Mouse (Mus musculus): ENCODE data around the gene Ern2.

Ern2 gene

DNA sequence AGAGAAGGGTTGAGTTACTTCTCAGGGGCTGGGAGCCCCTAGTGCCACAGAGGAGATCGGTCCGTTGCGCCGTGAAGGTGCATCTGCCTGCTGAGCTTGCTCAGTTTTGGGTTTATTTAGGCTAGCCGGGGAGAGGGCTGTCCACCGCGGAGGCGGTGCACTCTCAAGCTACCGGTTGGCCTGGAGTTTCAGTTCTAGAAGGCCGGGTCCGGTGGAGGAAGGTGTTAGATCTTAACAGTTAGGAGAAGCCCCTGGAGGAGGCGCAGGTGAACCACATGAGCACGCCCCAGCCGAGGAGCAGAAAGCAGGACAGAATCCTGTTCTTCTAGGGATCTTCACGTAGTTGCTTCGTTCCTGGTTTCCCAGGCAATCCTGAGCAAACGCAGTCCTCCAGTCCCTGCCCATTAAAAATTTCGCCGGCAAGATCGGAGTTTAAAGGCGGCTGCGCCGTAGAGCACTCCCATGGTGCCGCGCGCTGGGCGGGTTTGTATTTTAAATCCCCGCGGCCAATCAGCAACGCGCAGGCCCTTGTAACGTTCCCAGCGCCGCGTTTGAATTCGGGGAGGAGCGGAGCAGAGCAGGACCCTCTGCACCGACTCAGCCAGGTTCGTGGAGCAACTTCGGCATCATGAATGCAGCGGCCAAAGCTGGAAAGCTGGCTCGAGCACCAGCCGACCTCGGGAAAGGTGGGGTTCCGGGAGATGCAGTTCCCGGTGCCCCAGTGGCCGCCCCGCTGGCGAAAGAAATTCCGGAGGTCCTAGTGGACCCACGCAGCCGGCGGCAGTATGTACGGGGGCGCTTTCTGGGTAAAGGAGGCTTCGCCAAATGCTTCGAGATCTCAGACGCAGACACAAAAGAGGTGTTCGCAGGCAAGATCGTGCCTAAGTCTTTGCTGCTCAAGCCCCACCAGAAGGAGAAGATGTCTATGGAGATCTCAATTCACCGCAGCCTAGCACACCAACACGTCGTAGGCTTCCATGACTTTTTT lies 26.8 kb downstream of the Ern2 start, which contains the start of gene Plk1:
Plk1 (plus strand) TSS at position 525 of the 988 bp plus-strand sequence.
- DNase-seq (ENCODE audit: low spot score), result peak; percentile 58

- no peak for DNase-seq (ENCODE audit: low spot score)
These were observed 27.5 kb downstream of the Ern2 start for GRCm38 (mm10) chr7:122158488-122158887.

DNA sequence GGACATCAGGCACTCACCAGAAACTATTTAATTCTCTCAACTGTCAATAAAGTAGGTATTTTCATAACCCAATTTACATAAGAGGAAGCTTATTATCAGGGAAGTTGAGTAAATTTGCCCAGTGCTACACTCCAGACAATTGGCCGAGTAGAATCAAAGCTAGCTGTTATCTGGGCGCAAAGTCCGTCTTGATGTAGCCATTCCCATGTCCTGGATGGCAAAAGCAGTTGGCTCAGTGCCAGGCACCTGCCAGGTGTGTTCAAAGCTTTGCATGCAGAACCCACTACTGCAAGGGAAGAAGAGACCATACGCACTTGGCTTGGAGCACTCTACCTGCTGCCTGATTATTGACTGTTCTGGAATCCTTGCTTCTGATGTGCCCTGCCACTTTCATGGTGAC lies 33.5 kb downstream of the Ern2 start:
- no peak for DNase-seq (ENCODE audit: low spot score)

DNA sequence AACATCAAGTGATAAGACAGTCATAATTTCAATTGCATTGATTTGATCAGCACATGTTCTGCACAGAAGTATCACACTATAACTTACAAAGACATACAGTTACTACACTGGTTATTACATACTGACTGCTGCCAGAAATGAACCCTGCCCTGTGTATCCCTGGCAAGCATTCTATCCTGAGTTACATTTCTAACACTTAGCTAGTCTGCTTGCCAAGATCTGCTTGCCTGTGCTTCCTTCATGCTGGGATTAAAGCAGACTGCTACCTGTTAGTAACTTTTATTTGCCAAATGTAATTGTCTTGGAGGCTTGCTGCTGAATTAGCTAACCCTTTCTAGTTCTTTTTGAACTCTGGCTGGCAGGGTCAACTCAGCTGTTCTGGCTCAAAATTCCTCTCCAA lies 45.0 kb downstream of the Ern2 start:
- DNase-seq (ENCODE audit: low spot score), result no peak

GRCm38 (mm10) chr7:122138190-122138589 lies 47.8 kb downstream of the Ern2 start:
- no peak for DNase-seq (ENCODE audit: low spot score)

DNA sequence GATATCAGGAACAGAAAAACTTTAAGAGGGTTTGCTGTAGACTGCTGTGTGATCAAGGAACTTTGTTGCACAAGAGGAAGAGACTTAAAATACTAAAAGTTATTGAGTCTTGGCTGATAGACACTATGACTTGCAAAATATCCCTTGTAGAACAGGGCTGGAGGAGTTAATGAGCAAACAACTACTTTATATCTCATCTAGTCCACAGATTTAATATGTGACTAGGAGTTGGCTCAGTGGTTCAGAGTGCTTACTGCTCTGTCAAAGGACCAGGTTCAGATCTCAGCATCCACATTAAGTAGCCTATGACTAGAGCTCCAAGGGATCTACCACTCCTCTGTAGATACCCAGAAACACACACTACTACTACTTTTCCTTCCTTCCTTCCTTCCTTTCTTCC lies 48.9 kb downstream of the Ern2 start:
- DNase-seq (ENCODE audit: low spot score), result no peak

DNA sequence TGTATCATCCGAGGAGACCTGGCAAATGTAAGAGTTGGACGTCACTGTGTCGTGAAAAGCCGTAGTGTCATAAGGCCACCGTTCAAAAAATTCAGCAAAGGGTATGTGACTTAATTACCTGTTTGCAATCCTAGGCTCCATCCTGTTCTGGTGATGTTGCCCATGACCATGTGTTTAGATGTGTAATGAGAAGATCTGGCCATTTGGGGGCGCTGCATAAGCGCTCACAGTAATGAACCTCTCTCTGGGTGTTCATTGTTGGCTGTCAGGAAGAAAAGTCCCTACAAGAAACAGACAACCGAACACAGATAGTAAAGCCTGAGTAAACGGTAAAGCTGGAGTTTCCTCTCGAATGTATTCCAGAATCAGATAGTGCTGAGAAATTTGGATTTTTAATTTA lies 50.9 kb downstream of the Ern2 start:
- DNase-seq (ENCODE audit: low spot score), result no peak

- DNase-seq (ENCODE audit: low spot score), result no peak
These were observed 52.7 kb downstream of the Ern2 start for GRCm38 (mm10) chr7:122133338-122133625.

GRCm38 (mm10) chr7:122132497-122133337 lies 53.3 kb downstream of the Ern2 start, which contains the start of the genes Palb2 and Dctn5:
Palb2 (minus strand) TSS chr7:122132985.
Dctn5 (plus strand) TSS chr7:122133041.
- DNase-seq (ENCODE audit: low spot score), result peak; percentile 95

- no peak for DNase-seq (ENCODE audit: low spot score)
These were observed 54.2 kb downstream of the Ern2 start for GRCm38 (mm10) chr7:122131834-122132233.

GRCm38 (mm10) chr7:122126946-122127345 lies 59.1 kb downstream of the Ern2 start:
- no peak for DNase-seq (ENCODE audit: low spot score)

DNA sequence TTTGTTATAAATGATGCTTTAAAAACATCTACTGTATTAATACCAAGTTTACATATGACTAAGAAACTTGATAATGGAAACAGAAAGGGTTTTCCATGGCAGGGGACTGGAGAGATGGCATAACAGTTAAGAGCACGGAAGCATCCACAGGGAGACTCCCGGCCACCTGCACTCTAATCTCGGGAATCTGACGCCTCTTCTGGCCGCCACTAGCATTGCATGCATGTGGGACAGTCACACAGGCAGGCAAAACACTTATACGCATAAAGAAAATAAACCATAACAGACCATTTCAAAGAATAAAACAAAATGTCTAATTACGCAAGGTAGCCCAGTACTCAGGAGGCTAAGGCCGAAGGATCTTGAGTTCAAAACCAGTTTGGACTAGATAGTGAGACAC lies 60.4 kb downstream of the Ern2 start:
- no peak for DNase-seq (ENCODE audit: low spot score)

GRCm38 (mm10) chr7:122123518-122123917 lies 62.5 kb downstream of the Ern2 start:
- no peak for DNase-seq (ENCODE audit: low spot score)
